Mouse (Mus musculus) heart, embryonic 13.5 days (tissue): ENCODE results near the gene Myl9. TPM values are rescaled to one million over a fixed set of nuclear protein-coding genes. Genes with fewer than 3 reads are reported as not detected.
A peak's percentile ranks its signal among the peaks of the same experiment; 100 is the strongest.

Experiments used
- ATAC-seq: fragments of 200-750 bp; cut with Nextera tagmentation; 2 replicates; pipeline ENCODE4 v1.8.0; 2017; ENCODE audit warnings: moderate TSS enrichment; ENCODE audit not compliant: insufficient number of reproducible peaks, low FRiP score, low TSS enrichment; ENCODE audit errors: extremely low read depth
- H3K27ac ChIP-seq: fragments of 300-500 bp; sonication (generic); replicated peaks from 2 replicates; pipeline ENCODE4 v1.5.1; 2015; ENCODE audit warnings: moderate library complexity, mild to moderate bottlenecking, inconsistent platforms
- H3K27me3 ChIP-seq: fragments of 300-500 bp; sonication (generic); replicated peaks from 2 replicates; pipeline ENCODE4 v1.6.1; 2015; ENCODE audit warnings: mild to moderate bottlenecking, inconsistent platforms
- H3K36me3 ChIP-seq: fragments of 300-500 bp; sonication (generic); 2 replicates; pipeline ENCODE4 v1.6.1; 2015; ENCODE audit warnings: mild to moderate bottlenecking, inconsistent platforms
- H3K4me1 ChIP-seq: fragments of 300-500 bp; sonication (generic); 2 replicates; pipeline ENCODE4 v1.6.1; 2015; ENCODE audit warnings: inconsistent platforms
- H3K4me2 ChIP-seq: fragments of 300-500 bp; sonication (generic); 2 replicates; pipeline ENCODE4 v1.6.1; 2015; ENCODE audit warnings: inconsistent platforms, mild to moderate bottlenecking, moderate library complexity
- H3K4me3 ChIP-seq: fragments of 300-500 bp; sonication (generic); 2 replicates; pipeline ENCODE4 v1.5.1; 2015; ENCODE audit warnings: moderate library complexity, mild to moderate bottlenecking, inconsistent platforms
- H3K9ac ChIP-seq: fragments of 300-500 bp; sonication (generic); 2 replicates; pipeline ENCODE4 v1.6.1; 2015; ENCODE audit warnings: inconsistent platforms, mild to moderate bottlenecking, moderate library complexity
- H3K9me3 ChIP-seq: fragments of 300-500 bp; sonication (generic); 2 replicates; pipeline ENCODE4 v1.6.1; 2016; ENCODE audit warnings: inconsistent platforms
- whole genome bisulfite sequencing: fragments of 180-500 bp; shearing (Covaris S2); methylation state at CpG from one replicate; pipeline ENCODE4 v1.1.7; 2015; ENCODE audit warnings: mixed read lengths; 5-methylcytosine and 5-hydroxymethylcytosine counted together
- polyA plus RNA-seq: library from polyadenylated mRNA; unstranded; fragments of >200 nt; fragmentation: Nextera tagmentation; extraction: Ambion mirVana; gene quantifications from 2 replicates; pipeline ENCODE4 v1.2.1, GENCODE M21; 2015

Gene Myl9
- polyA plus RNA-seq, 1 experiment from 2014 or later: 1,696 TPM

DNA sequence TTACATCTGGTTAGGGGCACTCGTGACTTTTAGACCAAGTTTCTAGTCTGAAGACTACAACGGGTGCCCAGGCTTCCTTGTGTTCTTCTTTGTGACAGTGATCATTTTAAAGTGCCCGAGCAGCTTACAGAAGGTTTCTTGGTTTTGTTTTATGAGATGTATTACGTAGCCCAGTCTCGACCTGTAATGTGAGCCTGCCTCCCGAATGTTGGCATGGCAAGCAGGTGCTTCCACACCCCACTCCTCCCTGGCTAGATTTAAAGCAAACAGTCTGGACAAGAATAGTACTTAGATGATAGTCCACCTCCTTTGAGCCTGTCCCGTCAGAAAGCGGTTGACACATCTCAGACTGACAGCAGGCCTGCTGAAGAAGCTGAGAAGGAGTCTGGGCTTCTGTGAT is 9.6 kb upstream of the Myl9 start:
- H3K9me3 ChIP-seq: no peaks in the 10 kb centered on the region
- no peak overlapping the region for H3K9ac ChIP-seq
- H3K36me3 ChIP-seq: peaks cover 40% of the 10 kb centered on the region
- 69% methylated on average over 8 of the region's 8 CpGs for WGBS
- peaks cover 34% of the 10 kb centered on the region for H3K4me1 ChIP-seq
- no peak for ATAC-seq
- H3K4me2 ChIP-seq: no peak overlapping the region
- peak overlapping the region; percentile 61 for H3K27ac ChIP-seq
- no peak overlapping the region for H3K4me3 ChIP-seq
- H3K27me3 ChIP-seq: no peaks in the 10 kb centered on the region

DNA sequence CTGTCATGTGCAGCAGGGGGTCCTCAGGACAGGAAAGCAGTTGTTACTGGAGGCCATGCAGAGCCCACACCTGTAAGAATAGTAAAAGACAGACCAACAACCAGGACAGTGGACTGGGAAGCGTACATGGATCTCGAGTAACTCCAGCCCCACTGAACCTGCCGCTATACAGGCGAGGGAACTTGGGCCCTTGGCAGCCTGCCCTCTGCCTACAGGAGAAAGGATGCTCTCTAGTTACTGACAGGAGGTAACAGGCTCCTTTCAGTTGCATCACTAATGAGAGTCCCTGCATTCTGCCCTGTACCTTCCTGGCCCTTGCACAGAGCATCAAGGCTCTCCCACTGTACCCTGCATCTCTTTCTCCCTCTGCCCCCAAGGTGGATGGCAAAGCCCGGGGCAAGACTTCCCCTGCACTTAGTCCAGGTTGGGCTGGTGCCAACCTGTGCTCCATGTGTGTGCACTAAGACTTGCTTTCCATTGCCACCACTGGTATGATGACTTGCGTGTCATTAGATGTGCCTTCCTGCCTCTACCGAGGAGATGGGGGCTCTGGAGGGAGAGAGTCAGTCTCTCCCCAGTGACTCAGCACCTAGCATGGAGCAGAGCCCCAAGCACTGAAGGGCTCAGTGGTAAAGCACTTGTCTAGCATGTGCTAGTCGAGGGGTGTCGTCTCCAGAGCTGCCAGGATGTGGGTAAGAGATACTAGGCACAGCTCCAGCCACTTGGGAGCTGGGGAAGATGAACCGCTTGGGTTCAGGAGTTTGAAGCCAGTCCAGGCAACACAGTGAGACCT is 8.8 kb upstream of the Myl9 start:
- peaks cover 32% of the 10 kb centered on the region for H3K4me1 ChIP-seq
- peaks cover 31% of the 10 kb centered on the region for H3K36me3 ChIP-seq
- H3K4me2 ChIP-seq: no peak overlapping the region
- no peaks in the 10 kb centered on the region for H3K9me3 ChIP-seq
- H3K27me3 ChIP-seq: no peaks in the 10 kb centered on the region
- ATAC-seq: no peak
- WGBS: 67% methylated on average over 10 of the region's 10 CpGs
- no peak overlapping the region for H3K9ac ChIP-seq
- peak overlapping the region; percentile 13; the same call in 1 of the 2 replicates for H3K27ac ChIP-seq
- H3K4me3 ChIP-seq: no peak overlapping the region

DNA sequence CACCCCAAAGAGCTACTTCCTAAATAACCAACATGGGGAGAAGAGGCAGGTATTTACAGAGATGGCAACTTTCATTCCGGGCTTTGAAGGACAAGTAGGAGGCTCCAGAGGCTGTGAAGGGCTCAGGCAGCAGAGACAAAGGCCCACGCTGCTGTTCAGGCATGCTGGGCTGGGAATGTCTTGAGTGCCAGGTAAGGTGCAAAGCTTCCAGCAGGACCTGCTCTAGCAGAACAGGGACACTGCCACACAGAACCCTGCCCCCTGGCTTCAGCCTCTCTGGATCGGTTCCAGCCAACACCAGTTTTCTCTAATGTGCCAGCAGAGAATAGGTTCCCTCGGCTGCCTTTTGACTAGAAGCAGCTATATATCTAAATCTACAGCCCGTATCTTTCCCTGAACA is 8.1 kb upstream of the Myl9 start:
- no peaks in the 10 kb centered on the region for H3K9me3 ChIP-seq
- H3K4me3 ChIP-seq: no peak overlapping the region
- H3K4me2 ChIP-seq: no peak overlapping the region
- no peak overlapping the region for H3K9ac ChIP-seq
- H3K27me3 ChIP-seq: no peaks in the 10 kb centered on the region
- ATAC-seq: no peak
- peaks cover 24% of the 10 kb centered on the region for H3K36me3 ChIP-seq
- peaks cover 32% of the 10 kb centered on the region for H3K4me1 ChIP-seq
- no peak overlapping the region for H3K27ac ChIP-seq
- WGBS: 69% methylated on average over 5 of the region's 5 CpGs

DNA sequence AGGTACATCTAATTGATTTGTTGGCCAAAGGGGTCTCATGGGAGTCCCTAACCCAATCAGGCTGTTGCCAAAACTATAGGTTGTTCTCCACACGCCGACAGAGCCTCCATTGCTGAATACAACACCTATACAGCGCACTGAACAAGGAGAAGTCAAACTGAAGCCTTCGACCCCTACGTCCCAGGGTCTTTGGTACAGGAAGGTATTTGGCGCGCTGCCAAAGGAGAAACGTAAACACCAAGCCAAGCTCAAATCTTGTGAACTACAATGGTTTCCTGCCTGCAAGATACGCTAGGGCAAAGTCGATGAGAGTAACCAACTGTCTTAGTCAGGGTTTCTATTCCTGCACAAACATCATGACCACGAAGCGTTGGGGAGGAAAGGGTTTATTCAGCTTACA is 5.9 kb upstream of the Myl9 start:
- no peak overlapping the region for H3K4me3 ChIP-seq
- WGBS: 70% methylated on average over 12 of the region's 12 CpGs
- no peaks in the 10 kb centered on the region for H3K27me3 ChIP-seq
- H3K27ac ChIP-seq: no peak overlapping the region
- H3K9me3 ChIP-seq: no peaks in the 10 kb centered on the region
- H3K9ac ChIP-seq: no peak overlapping the region
- H3K36me3 ChIP-seq: peaks cover 3% of the 10 kb centered on the region; the same call in 1 of the 2 replicates
- no peak for ATAC-seq
- no peak overlapping the region for H3K4me2 ChIP-seq
- peaks cover 36% of the 10 kb centered on the region for H3K4me1 ChIP-seq

DNA sequence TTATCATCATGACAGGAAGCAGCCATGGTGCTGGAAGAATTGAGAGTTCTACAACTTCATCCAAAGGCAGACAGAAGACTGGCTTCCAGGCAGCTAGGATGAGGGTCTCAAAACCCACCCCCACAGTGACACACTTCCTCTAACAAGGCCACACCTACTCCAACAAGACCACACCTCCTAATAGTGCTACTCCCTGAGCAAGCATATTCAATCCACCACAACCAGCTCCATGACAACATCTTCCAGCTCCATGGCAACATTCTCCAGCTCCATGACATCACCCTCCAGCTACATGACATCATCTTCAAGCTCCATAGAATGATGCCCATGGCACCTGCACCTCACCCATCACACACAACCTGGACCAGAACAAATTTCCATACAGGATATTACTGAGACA is 1.8 kb upstream of the Myl9 start:
- no peak for ATAC-seq
- no peak overlapping the region for H3K27ac ChIP-seq
- H3K4me1 ChIP-seq: peaks cover 38% of the 10 kb centered on the region
- H3K27me3 ChIP-seq: no peaks in the 10 kb centered on the region
- no peak overlapping the region for H3K9ac ChIP-seq
- H3K9me3 ChIP-seq: no peaks in the 10 kb centered on the region
- H3K4me2 ChIP-seq: no peak overlapping the region
- peaks cover 2% of the 10 kb centered on the region for H3K36me3 ChIP-seq
- H3K4me3 ChIP-seq: no peak overlapping the region

DNA sequence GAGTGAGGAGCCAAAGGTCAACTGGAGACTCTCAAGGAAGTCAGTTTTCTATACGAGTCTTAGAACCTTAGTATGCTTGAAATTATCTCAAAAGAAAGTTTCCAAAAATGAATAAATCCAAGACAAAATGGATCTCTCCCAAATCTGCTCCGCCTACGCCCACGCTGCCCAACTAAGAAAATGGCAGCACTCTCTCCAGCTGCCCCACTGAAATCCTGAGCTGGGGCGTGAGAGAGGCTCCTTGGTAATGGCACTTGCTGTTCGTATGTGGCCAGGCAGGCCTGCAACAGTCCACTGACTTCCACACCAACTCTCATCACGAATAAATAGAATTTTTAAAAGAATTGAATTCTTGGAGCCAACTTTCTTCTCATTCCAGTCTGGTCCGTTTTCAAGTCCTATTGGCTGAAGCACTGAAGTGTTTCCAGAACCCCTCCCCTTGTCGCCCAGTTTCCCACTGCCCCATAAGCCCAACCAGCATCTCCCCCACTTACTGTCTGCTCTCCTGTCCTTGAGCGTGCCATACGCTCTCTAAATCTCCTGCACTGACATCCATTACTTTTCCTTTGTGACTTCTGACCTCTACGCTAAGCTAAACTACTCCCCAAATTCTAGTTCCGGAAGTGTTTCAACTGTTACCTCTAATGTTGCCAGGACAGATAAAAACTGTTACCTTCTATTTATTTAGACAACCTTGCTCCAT is 1.0 kb upstream of the Myl9 start:
- H3K27ac ChIP-seq: peak overlapping the region; percentile 98
- peak overlapping the region; percentile 69 for H3K4me3 ChIP-seq
- H3K36me3 ChIP-seq: peaks cover 9% of the 10 kb centered on the region
- H3K9ac ChIP-seq: peak overlapping the region; percentile 94
- H3K4me1 ChIP-seq: peaks cover 46% of the 10 kb centered on the region
- H3K9me3 ChIP-seq: no peaks in the 10 kb centered on the region
- H3K27me3 ChIP-seq: no peaks in the 10 kb centered on the region
- H3K4me2 ChIP-seq: peak overlapping the region; percentile 76
- ATAC-seq: 0 out of 2 replicates have a peak, but pooled peaks have one; percentile 11
- 66% methylated on average over 13 of the region's 13 CpGs for WGBS

DNA sequence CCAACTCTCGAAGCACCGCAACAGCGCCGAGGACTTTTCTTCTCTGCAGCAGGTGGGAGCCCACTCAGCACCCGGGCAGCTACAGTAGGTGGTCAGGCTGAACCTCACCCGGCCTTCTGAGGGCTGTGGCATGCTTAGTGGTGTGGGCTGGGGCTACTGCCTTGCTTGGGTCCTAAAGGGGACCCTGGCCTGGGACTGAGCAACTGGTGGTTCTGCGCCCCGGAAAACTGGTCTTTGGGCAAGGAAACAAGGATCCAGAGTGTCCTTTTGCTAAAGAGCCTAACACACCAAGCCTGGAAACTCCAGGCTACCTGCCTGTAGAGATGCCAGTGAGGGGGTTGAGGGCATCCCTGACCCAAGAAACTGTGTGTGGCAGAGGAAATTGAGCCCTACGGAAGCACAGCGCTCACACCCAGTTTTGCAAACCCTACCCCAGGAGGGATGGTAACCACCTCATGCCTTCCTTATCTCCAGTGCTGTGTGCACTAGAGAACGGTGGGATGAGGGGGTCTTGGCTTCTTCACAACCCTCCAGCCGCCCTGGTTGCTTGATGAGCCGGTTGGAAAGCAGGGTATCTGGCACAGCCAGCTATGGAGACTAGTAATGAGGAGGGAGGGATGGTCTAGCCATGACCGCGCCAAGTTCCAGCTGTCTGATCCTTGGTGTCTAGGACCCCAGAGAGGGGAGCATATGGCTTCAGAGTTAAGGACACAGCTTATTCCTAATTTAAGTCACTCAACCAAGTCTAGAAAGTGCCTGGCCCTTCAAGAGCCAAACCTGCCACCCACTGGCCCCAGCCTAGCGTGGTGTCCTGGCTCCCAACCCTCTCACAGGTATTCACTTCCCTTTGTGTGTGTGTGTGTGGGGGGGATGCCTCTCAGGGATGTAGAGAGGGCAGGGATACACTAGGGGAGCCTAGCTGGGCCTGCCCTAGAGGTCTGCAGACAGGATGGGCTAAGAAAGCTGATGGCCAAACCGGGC is 525 bp downstream of the Myl9 start:
- ATAC-seq: no peak
- Histone ChIP-seq H3K27me3 (no peaks in the 10 kb centered on the region), H3K4me3 (peak overlapping the region; percentile 69), H3K4me1 (peaks cover 61% of the 10 kb centered on the region), H3K9ac (peak overlapping the region; percentile 94), H3K9me3 (no peaks in the 10 kb centered on the region), H3K27ac (peak overlapping the region; percentile 98), H3K4me2 (peak overlapping the region; percentile 76), H3K36me3 (peaks cover 25% of the 10 kb centered on the region)
- 16% methylated on average over 17 of the region's 17 CpGs for WGBS

DNA sequence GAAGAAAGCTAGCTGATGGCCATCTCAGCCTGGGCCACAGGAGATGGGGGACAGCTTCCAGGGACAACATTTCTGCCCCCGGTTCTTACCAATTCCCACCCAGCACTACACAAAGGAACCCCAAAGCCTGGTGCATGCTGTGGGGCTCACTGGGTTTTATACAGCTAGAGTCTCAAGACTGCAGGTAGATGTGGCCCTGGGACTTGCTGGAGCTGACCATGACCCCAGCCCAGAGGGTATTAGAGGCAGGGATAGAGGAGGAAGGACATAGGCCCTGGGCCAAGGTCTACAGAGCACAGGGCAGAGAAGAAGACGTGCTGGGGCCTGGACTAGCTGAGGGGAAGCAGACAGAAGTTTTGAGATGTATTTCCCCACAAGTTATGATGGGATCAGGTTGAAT is 1.7 kb downstream of the Myl9 start:
- no peak for ATAC-seq
- Histone ChIP-seq H3K36me3 (peaks cover 36% of the 10 kb centered on the region), H3K9me3 (no peaks in the 10 kb centered on the region), H3K27ac (peak overlapping the region; percentile 68), H3K27me3 (no peaks in the 10 kb centered on the region), H3K4me3 (peak overlapping the region; percentile 69), H3K4me2 (peak overlapping the region; percentile 76), H3K9ac (peak overlapping the region; percentile 84), H3K4me1 (peaks cover 72% of the 10 kb centered on the region)
- WGBS: 58% methylated on average over 2 of the region's 2 CpGs

DNA sequence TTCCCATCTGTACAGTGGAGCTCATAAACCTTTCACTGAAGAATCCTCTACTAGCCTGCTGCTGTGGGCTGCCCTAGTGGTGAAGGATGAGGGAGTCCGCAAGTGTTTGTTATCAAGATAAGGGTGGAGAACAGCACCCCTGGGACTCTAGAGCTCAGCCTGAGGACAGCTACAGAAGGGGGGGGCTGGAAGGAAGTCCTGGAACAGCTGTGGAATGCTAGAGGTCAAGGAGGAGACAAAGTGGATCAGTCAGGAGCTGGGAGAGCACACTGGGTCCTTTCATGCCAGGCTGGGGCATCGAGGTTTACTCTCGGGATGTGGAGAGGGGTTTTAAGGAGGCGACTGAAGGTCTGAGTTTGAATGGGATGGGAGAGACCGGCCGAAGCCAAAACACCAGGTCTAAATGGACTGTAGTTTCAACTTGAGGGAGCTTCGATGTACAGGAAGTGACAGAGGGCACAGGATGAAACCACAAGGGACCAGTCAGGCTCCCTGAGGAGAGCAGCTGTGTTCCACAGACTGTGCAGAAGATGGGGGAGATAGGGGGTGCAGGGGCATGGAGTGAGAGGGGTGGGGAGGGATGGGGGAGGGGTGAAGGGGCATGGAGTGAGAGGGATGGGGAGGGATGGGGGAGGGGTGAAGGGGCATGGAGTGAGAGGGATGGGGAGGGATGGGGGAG is 2.2 kb downstream of the Myl9 start:
- H3K4me3 ChIP-seq: peak overlapping the region; percentile 69
- peak overlapping the region; percentile 76 for H3K4me2 ChIP-seq
- peak overlapping the region; percentile 68 for H3K27ac ChIP-seq
- H3K27me3 ChIP-seq: no peaks in the 10 kb centered on the region
- H3K4me1 ChIP-seq: peaks cover 77% of the 10 kb centered on the region
- ATAC-seq: no peak
- peaks cover 36% of the 10 kb centered on the region for H3K36me3 ChIP-seq
- H3K9ac ChIP-seq: peak overlapping the region; percentile 84
- WGBS: 36% methylated on average over 7 of the region's 7 CpGs
- H3K9me3 ChIP-seq: no peaks in the 10 kb centered on the region

DNA sequence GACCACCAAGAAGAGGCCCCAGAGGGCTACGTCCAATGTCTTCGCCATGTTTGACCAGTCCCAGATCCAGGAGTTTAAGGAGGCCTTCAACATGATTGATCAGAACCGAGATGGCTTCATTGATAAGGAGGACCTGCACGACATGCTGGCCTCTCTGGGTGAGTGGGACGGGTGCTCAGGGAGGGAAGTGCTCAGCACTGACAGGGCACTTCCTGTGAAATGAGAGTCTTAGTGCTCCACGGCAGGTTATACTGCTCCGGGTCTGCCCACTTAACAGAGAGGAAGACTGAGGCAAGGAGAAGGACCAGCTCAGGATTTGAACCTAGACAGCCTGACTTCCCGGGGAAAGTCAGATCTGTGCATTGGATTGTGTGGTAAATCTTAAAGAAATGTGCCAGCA is 3.4 kb downstream of the Myl9 start:
- H3K9ac ChIP-seq: peak overlapping the region; percentile 84
- H3K36me3 ChIP-seq: peaks cover 36% of the 10 kb centered on the region
- 70% methylated on average over 8 of the region's 8 CpGs for WGBS
- no peak for ATAC-seq
- no peaks in the 10 kb centered on the region for H3K27me3 ChIP-seq
- H3K9me3 ChIP-seq: no peaks in the 10 kb centered on the region
- H3K4me1 ChIP-seq: peaks cover 88% of the 10 kb centered on the region
- H3K27ac ChIP-seq: peak overlapping the region; percentile 13; the same call in 1 of the 2 replicates
- H3K4me2 ChIP-seq: peak overlapping the region; percentile 76
- H3K4me3 ChIP-seq: peak overlapping the region; percentile 69
